Mouse (Mus musculus) kidney, adult 2 months (tissue): ENCODE measurements around the gene Ranbp17. TPM values are rescaled to one million over a fixed set of nuclear protein-coding genes. Genes with fewer than 3 reads are reported as not detected.
A peak's percentile ranks its signal among the peaks of the same experiment; 100 is the strongest.

ENCODE experiments used
- DNase-seq: peaks from one replicate; pipeline ENCODE4 v3.0.0; 2021
- H3K27ac ChIP-seq: fragments of 200-500 bp; 2 replicates; pipeline ENCODE4 v1.5.1; 2012; ENCODE audit warnings: low read depth, low read length, control low read depth, inconsistent platforms; ENCODE audit not compliant: insufficient read depth
- H3K27me3 ChIP-seq: fragments of 200-500 bp; replicated peaks from 2 replicates; pipeline ENCODE4 v1.6.1; 2012; ENCODE audit warnings: mild to moderate bottlenecking, moderate library complexity, low read length, inconsistent platforms; ENCODE audit not compliant: control insufficient read depth, insufficient read depth
- H3K36me3 ChIP-seq: fragments of 200-500 bp; 2 replicates; pipeline ENCODE4 v1.6.1; 2012; ENCODE audit warnings: mild to moderate bottlenecking, moderate library complexity, low read length, inconsistent platforms; ENCODE audit not compliant: control insufficient read depth, insufficient read depth
- H3K4me1 ChIP-seq: fragments of 200-500 bp; 2 replicates; pipeline ENCODE4 v1.6.1; 2011; ENCODE audit warnings: low read length; ENCODE audit not compliant: control insufficient read depth, insufficient read depth
- H3K4me3 ChIP-seq: fragments of 200-500 bp; 2 replicates; pipeline ENCODE4 v1.5.1; 2011; ENCODE audit warnings: mild to moderate bottlenecking, low read depth, low read length, control low read depth; ENCODE audit not compliant: insufficient read depth
- CTCF ChIP-seq: fragments of 200-500 bp; conservative IDR thresholded peaks from 2 replicates; pipeline ENCODE4 v1.5.1; 2011; ENCODE audit warnings: low read depth, mild to moderate bottlenecking, control low read depth, low read length, moderate library complexity, mixed read lengths; ENCODE audit not compliant: insufficient read depth, insufficient read length
- POLR2A ChIP-seq: fragments of 200-500 bp; IDR thresholded peaks from one replicate; pipeline ENCODE4 v1.6.1; 2011; ENCODE audit warnings: low read depth, low read length, control low read depth
- WGBS: fragments of 180-500 bp; shearing (Covaris S2); methylation state at CpG from one replicate; pipeline ENCODE4 v1.1.7; 2018; 5-methylcytosine and 5-hydroxymethylcytosine counted together
- polyA plus RNA-seq: library from polyadenylated mRNA; depleted of rRNA; stranded (reverse); fragments of >200 nt; gene quantifications from 2 replicates; pipeline ENCODE4 v1.2.3, GENCODE M21; 2012

Ranbp17 gene
- polyA plus RNA-seq, 1 experiment: 0.45 TPM

- Histone ChIP-seq H3K4me3 (no peak overlapping the region), H3K4me1 (no peaks in the 10 kb centered on the region), H3K36me3 (no peaks in the 10 kb centered on the region), H3K27ac (no peak overlapping the region), H3K27me3 (no peaks in the 10 kb centered on the region)
- DNase-seq: no peak
- TF ChIP-seq CTCF (no peak), POLR2A (no peak)
- 78% methylated on average over 2 of the region's 2 CpGs for WGBS
Observed at GRCm38 (mm10) chr11:33349269-33349668, 164.3 kb downstream of the Ranbp17 start.

GRCm38 (mm10) chr11:33342061-33342460 lies 171.5 kb downstream of the Ranbp17 start:
- H3K27ac ChIP-seq: no peak overlapping the region
- no peaks in the 10 kb centered on the region for H3K4me1 ChIP-seq
- no peaks in the 10 kb centered on the region for H3K36me3 ChIP-seq
- no peak for TF ChIP-seq POLR2A
- no peak for TF ChIP-seq CTCF
- 93% methylated on average over 2 of the region's 2 CpGs for WGBS
- no peak for DNase-seq
- no peak overlapping the region for H3K4me3 ChIP-seq
- no peaks in the 10 kb centered on the region for H3K27me3 ChIP-seq

- H3K27ac ChIP-seq: no peak overlapping the region
- H3K4me3 ChIP-seq: no peak overlapping the region
- peak; percentile 3 for DNase-seq
- H3K36me3 ChIP-seq: no peaks in the 10 kb centered on the region
- no peak for TF ChIP-seq POLR2A
- peak; percentile 39 for TF ChIP-seq CTCF
- H3K27me3 ChIP-seq: no peaks in the 10 kb centered on the region
- 57% methylated on average over 7 of the region's 7 CpGs for WGBS
- no peaks in the 10 kb centered on the region for H3K4me1 ChIP-seq
Observed at GRCm38 (mm10) chr11:33336552-33337121, 176.9 kb downstream of the Ranbp17 start.

GRCm38 (mm10) chr11:33335616-33336015 lies 177.9 kb downstream of the Ranbp17 start:
- no peaks in the 10 kb centered on the region for H3K36me3 ChIP-seq
- TF ChIP-seq POLR2A (no peak), CTCF (no peak)
- no peak overlapping the region for H3K27ac ChIP-seq
- H3K27me3 ChIP-seq: no peaks in the 10 kb centered on the region
- H3K4me1 ChIP-seq: no peaks in the 10 kb centered on the region
- H3K4me3 ChIP-seq: no peak overlapping the region
- WGBS: 94% methylated on average over 3 of the region's 3 CpGs
- DNase-seq: no peak

GRCm38 (mm10) chr11:33332137-33332536 lies 181.4 kb downstream of the Ranbp17 start:
- no peaks in the 10 kb centered on the region for H3K4me1 ChIP-seq
- 74% methylated on average over 5 of the region's 5 CpGs for WGBS
- TF ChIP-seq POLR2A: no peak
- no peak for TF ChIP-seq CTCF

GRCm38 (mm10) chr11:33319006-33319611 lies 194.4 kb downstream of the Ranbp17 start:
- Histone ChIP-seq H3K4me1 (no peaks in the 10 kb centered on the region), H3K27me3 (no peaks in the 10 kb centered on the region), H3K4me3 (no peak overlapping the region), H3K36me3 (no peaks in the 10 kb centered on the region), H3K27ac (no peak overlapping the region)
- WGBS: 77% methylated on average over 7 of the region's 7 CpGs
- no peak for TF ChIP-seq POLR2A
- no peak for DNase-seq

More at GRCm38 (mm10) chr11:33332137-33332536, 181.4 kb downstream of the Ranbp17 start:
- Histone ChIP-seq H3K27ac (no peak overlapping the region), H3K27me3 (no peaks in the 10 kb centered on the region), H3K4me3 (no peak overlapping the region), H3K36me3 (no peaks in the 10 kb centered on the region)
- DNase-seq: no peak

- Histone ChIP-seq H3K27ac (no peak overlapping the region), H3K27me3 (no peaks in the 10 kb centered on the region), H3K4me1 (no peaks in the 10 kb centered on the region), H3K4me3 (no peak overlapping the region), H3K36me3 (no peaks in the 10 kb centered on the region)
- TF ChIP-seq CTCF (no peak), POLR2A (no peak)
- DNase-seq: no peak
- WGBS: 58% methylated on average over 4 of the region's 4 CpGs
Observed at GRCm38 (mm10) chr11:33309566-33309965, 204.0 kb downstream of the Ranbp17 start.

GRCm38 (mm10) chr11:33300859-33301258 lies 212.7 kb downstream of the Ranbp17 start:
- 72% methylated on average over 8 of the region's 8 CpGs for WGBS
- no peak for DNase-seq
- no peaks in the 10 kb centered on the region for H3K27me3 ChIP-seq
- no peak overlapping the region for H3K27ac ChIP-seq
- H3K36me3 ChIP-seq: no peaks in the 10 kb centered on the region
- TF ChIP-seq CTCF: no peak
- no peak for TF ChIP-seq POLR2A
- H3K4me3 ChIP-seq: no peak overlapping the region
- H3K4me1 ChIP-seq: no peaks in the 10 kb centered on the region
